Mouse (Mus musculus): ENCODE measurements at regions not wholly inside any gene's neighbourhood (a gene's known extent, or its start where the extent isn't known, plus 50 kb on each side); places are given as distances from the start of the nearest gene placed in this dataset.

DNA sequence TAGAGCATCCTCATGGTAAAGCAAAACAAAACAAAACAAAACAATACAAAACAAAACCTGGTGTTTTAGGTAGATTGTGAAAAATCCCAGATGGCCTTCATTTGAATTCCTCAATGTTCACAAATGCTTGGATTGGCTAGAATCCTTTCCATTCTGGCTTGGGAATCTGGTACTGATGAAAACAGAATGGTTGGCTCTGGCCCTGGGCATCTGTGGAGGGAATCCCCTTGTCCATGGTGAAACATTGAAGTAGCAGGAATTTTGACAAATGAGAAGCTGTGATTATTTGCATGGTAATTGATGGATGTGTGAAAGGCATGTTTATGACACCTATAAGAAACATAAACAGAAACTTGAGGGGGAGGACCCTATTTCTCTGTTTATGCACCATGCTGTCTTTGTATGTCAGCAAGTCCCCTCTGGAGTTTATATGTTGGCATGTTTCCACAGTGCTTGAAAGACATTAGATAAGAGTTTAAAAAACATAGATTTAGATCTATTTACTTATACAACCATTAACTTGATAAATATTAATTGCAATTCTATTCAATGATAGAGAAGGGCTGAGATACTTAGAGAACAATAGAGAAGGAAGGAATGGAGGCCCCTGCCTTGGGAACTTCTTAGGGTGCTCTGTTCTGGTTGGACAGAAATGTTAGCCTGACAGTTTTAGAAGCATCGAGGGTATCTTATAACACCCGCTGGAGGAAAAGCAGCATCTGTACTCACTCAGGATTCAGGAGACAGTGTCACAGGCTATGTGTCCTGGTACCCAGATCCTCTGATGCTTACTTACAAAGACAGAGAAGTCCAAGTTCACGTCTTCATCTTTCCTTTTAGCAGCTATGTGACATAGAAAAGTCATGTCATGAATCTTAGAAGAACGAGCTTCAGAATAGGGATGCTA is 343.3 kb downstream of the Insc start:
- no peak overlapping the region for H3K9ac ChIP-seq (replicated peaks)
- ATAC-seq (ENCODE audit: insufficient read depth) (no peak), DNase-seq (ENCODE audit: low read depth in 3 of 3, low spot score in 3 of 3) (no peak)
- no peak overlapping the region for H3K4me3 ChIP-seq (ENCODE audit: insufficient read depth in 1 of 2, low read depth in 2 of 2, low read length in 2 of 2)
- no peaks in the 10 kb centered on the region for H3K4me1 ChIP-seq (replicated peaks; ENCODE audit: control insufficient read depth in 2 of 2, insufficient read depth in 2 of 2, low read length in 1 of 2)
- TF ChIP-seq CTCF (IDR thresholded peaks at IDR 0.05; ENCODE audit: low read depth): no peak
- no peak for TF ChIP-seq EP300 (IDR thresholded peaks at IDR 0.05; ENCODE audit: low read depth)
- no peaks in the 10 kb centered on the region for H3K27me3 ChIP-seq (ENCODE audit: control insufficient read depth, insufficient read depth, low read length)
- WGBS (ENCODE audit: insufficient replicate concordance): 59% methylated on average over 4 of the region's 4 CpGs
- no peaks in the 10 kb centered on the region for H3K9me3 ChIP-seq (ENCODE audit: control insufficient read depth, low read length)
- no peak overlapping the region for H3K4me2 ChIP-seq (ENCODE audit: low read depth)
- no peaks in the 10 kb centered on the region for H3K36me3 ChIP-seq (replicated peaks; ENCODE audit: control insufficient read depth, insufficient read depth, low read depth)
- no peak overlapping the region for H3K27ac ChIP-seq

DNA sequence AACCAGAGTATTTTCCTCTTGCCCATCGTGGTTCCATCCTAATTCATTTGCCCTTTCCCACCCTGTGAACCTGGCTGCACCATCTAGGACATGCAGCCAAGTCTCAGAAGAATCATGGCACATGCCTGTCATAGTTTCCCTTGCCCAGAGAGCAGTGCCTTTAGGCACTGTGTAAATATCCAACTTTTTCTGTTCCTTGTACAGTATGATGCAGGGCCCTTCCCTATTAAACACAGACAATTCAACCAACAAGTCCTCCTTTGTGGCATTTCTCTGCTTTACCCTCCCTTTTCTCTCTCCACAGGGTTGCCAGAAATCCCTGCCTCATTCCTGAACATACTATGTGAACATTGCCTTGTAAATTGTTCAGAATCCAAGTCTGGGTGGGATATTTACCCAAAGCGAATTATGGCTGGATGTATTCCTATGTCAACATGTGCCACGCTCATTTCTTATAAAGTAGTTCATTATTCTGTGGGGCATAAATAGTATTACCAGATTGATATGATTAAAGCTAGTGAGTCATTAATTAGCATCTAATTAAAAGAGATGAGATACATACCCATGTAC is 349.1 kb downstream of the Insc start:
- 42% methylated on average over 3 of the region's 3 CpGs for WGBS (ENCODE audit: insufficient replicate concordance)
- TF ChIP-seq CTCF (IDR thresholded peaks at IDR 0.05; ENCODE audit: low read depth) (no peak), EP300 (IDR thresholded peaks at IDR 0.05; ENCODE audit: low read depth) (no peak)

DNA sequence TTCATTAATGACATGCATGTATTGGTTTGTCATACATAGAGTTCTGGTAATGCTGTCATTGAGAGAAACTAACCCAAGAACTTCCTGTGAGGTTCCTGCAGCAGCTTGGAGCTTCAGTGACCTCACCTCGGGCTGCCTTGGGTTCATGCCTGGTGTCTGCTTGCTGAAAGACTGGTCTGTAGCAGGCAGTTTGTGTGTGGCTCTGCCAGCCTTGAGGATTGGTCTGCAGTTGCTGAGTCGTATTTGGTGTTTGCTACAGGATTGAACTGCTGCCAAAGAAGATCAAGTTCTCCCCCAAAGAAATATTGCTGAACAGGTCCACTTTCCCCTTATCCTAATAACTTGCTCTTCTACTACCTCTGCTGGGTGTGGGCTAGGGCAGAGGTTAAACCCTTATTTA is 362.5 kb downstream of the Insc start:
- Histone ChIP-seq H3K4me3 (ENCODE audit: insufficient read depth in 1 of 2, low read depth in 2 of 2, low read length in 2 of 2) (no peak overlapping the region), H3K27me3 (ENCODE audit: control insufficient read depth, insufficient read depth, low read length) (no peaks in the 10 kb centered on the region), H3K9ac (replicated peaks) (no peak overlapping the region), H3K36me3 (replicated peaks; ENCODE audit: control insufficient read depth, insufficient read depth, low read depth) (no peaks in the 10 kb centered on the region), H3K9me3 (ENCODE audit: control insufficient read depth, low read length) (no peaks in the 10 kb centered on the region), H3K4me2 (ENCODE audit: low read depth) (no peak overlapping the region), H3K4me1 (replicated peaks; ENCODE audit: control insufficient read depth in 2 of 2, insufficient read depth in 2 of 2, low read length in 1 of 2) (no peaks in the 10 kb centered on the region), H3K27ac (no peak overlapping the region)
- no peak for TF ChIP-seq CTCF (IDR thresholded peaks at IDR 0.05; ENCODE audit: low read depth)
- no peak for TF ChIP-seq EP300 (IDR thresholded peaks at IDR 0.05; ENCODE audit: low read depth)
- no peak for ATAC-seq (ENCODE audit: insufficient read depth)
- DNase-seq (ENCODE audit: low read depth in 3 of 3, low spot score in 3 of 3): no peak
- WGBS (ENCODE audit: insufficient replicate concordance): 28% methylated on average over 2 of the region's 2 CpGs

More for the DNA sequence above, 349.1 kb downstream of the Insc start:
- Histone ChIP-seq H3K27ac (no peak overlapping the region), H3K4me1 (replicated peaks; ENCODE audit: control insufficient read depth in 2 of 2, insufficient read depth in 2 of 2, low read length in 1 of 2) (no peaks in the 10 kb centered on the region), H3K4me3 (ENCODE audit: insufficient read depth in 1 of 2, low read depth in 2 of 2, low read length in 2 of 2) (no peak overlapping the region), H3K27me3 (ENCODE audit: control insufficient read depth, insufficient read depth, low read length) (no peaks in the 10 kb centered on the region), H3K9me3 (ENCODE audit: control insufficient read depth, low read length) (no peaks in the 10 kb centered on the region), H3K9ac (replicated peaks) (no peak overlapping the region), H3K4me2 (ENCODE audit: low read depth) (no peak overlapping the region), H3K36me3 (replicated peaks; ENCODE audit: control insufficient read depth, insufficient read depth, low read depth) (no peaks in the 10 kb centered on the region)
- no peak for ATAC-seq (ENCODE audit: insufficient read depth)
- DNase-seq (ENCODE audit: low read depth in 3 of 3, low spot score in 3 of 3): no peak

DNA sequence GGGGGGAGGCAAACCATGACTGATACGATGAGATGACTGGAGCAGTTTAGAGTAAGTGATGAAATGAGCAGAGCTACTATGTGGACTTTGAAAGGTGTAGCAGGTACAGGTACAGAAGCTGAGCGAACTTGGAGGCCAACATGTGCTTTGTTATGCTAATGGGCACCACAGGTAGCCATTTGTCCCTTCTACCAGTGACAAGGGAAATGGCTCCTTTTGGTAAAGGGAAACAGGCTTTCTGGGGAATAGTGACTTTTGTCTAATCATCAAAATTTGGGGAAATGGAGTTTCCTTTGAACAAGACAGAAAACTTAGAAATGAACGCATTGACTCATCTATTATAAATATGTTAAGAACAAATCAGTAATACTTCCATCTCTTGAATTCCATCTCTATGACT is 368.8 kb downstream of the Insc start:
- no peak overlapping the region for H3K4me3 ChIP-seq (ENCODE audit: insufficient read depth in 1 of 2, low read depth in 2 of 2, low read length in 2 of 2)
- WGBS (ENCODE audit: insufficient replicate concordance): 45% methylated on average over 3 of the region's 3 CpGs
- no peaks in the 10 kb centered on the region for H3K9me3 ChIP-seq (ENCODE audit: control insufficient read depth, low read length)
- ATAC-seq (ENCODE audit: insufficient read depth) (no peak), DNase-seq (ENCODE audit: low read depth in 3 of 3, low spot score in 3 of 3) (no peak)
- H3K27ac ChIP-seq: no peak overlapping the region
- H3K36me3 ChIP-seq (replicated peaks; ENCODE audit: control insufficient read depth, insufficient read depth, low read depth): no peaks in the 10 kb centered on the region
- no peaks in the 10 kb centered on the region for H3K27me3 ChIP-seq (ENCODE audit: control insufficient read depth, insufficient read depth, low read length)
- TF ChIP-seq EP300 (IDR thresholded peaks at IDR 0.05; ENCODE audit: low read depth): no peak
- TF ChIP-seq CTCF (IDR thresholded peaks at IDR 0.05; ENCODE audit: low read depth): no peak
- no peaks in the 10 kb centered on the region for H3K4me1 ChIP-seq (replicated peaks; ENCODE audit: control insufficient read depth in 2 of 2, insufficient read depth in 2 of 2, low read length in 1 of 2)
- H3K4me2 ChIP-seq (ENCODE audit: low read depth): no peak overlapping the region
- H3K9ac ChIP-seq (replicated peaks): no peak overlapping the region

DNA sequence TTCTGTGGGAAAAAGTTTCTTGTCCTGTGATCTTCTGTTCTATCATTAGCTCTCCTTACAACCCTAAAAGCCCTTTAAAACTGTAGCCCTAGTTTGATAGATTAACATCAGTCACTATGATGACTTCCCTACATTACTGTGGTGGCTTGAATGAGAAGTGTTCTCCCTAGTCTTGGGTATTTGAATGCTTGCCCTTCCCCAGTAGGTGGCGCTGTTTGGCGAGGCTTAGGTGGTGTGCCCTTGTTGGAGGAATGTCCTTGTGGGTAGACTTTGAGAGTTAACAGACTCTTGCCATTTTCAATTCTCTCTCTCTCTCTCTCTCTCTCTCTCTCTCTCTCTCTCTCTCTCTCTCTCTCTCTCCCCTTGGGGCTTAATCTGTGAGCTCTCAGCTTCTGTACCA is 379.8 kb downstream of the Insc start:
- H3K4me1 ChIP-seq (replicated peaks; ENCODE audit: control insufficient read depth in 2 of 2, insufficient read depth in 2 of 2, low read length in 1 of 2): no peaks in the 10 kb centered on the region
- H3K9ac ChIP-seq (replicated peaks): no peak overlapping the region
- H3K27ac ChIP-seq: no peak overlapping the region
- TF ChIP-seq EP300 (IDR thresholded peaks at IDR 0.05; ENCODE audit: low read depth) (no peak), CTCF (IDR thresholded peaks at IDR 0.05; ENCODE audit: low read depth) (peak; percentile 56)
- ATAC-seq (ENCODE audit: insufficient read depth): no peak
- H3K36me3 ChIP-seq (replicated peaks; ENCODE audit: control insufficient read depth, insufficient read depth, low read depth): no peaks in the 10 kb centered on the region
- H3K4me2 ChIP-seq (ENCODE audit: low read depth): no peak overlapping the region
- WGBS (ENCODE audit: insufficient replicate concordance): 24% methylated on average over 2 of the region's 2 CpGs
- no peak for DNase-seq (ENCODE audit: low read depth in 3 of 3, low spot score in 3 of 3)
- no peaks in the 10 kb centered on the region for H3K9me3 ChIP-seq (ENCODE audit: control insufficient read depth, low read length)
- H3K4me3 ChIP-seq (ENCODE audit: insufficient read depth in 1 of 2, low read depth in 2 of 2, low read length in 2 of 2): no peak overlapping the region
- no peaks in the 10 kb centered on the region for H3K27me3 ChIP-seq (ENCODE audit: control insufficient read depth, insufficient read depth, low read length)
